Mouse (Mus musculus): Measurements from ENCODE around the gene Clca3a1.
"Not testable (repeated sequence)": the region's sequence is repeated elsewhere in the genome, so short reads cannot be mapped to it uniquely, and the experiment has no call there.

DNA sequence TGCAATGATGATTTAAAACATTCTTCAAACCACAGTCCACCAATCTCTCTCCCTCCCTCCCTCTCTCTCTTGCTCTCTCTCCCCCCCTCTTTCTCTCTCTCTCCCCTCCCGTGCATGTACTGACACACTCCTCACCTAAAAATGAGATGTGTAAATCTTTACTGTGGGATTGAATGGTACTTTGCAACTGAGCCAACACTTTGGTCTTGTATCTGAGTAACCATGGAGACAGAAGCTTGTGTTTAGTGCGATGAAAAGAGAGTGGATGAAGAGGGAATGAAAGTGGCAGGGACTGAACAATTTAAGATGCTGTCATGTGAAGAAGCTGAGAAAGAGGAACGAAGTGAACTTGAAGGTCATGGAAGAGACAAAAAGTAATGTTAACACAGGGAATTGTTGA lies 13.1 kb downstream of the Clca3a1 start:
- not testable (repeated sequence) for TF ChIP-seq CTCF, EP300 (IDR thresholded peaks at IDR 0.05; ENCODE audit: low read depth)

Measured in liver, embryonic 14.5 days (tissue).